Mouse (Mus musculus): ENCODE measurements around the gene Ank2.

DNA sequence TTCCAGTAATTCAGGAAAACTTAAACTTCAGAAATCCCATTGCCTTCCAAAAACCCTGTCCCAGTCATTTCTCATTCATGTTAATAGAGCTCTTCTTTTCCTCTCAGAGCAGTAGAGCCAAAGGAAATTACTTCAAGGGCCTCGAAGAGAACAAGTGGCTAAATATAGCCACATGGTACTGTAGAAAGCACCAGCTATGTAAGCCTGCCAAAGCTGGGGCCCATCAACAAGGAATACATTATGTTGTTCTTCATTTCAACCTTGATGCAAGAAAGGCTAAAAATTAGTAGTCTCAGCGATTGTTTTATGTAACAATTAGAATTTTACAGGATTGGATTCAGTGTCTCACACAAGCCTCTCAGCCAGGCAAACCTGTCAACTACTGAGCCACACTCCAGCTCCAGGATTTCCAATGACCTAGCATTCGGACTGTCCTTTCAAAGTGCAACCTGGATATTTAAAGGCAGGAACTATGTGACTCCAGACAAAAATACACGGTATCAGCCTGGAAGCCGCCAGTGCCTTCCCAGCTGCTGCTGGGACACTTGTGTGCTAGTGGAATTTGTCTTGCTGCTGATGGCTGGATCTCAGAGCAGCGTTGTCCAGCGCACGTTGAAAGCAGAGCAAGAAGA lies 26.2 kb upstream of the Ank2 start:
- no peak for TF ChIP-seq CTCF (IDR thresholded peaks at IDR 0.05; ENCODE audit: borderline replicate concordance, control insufficient read depth, extremely low read depth, insufficient read depth, low read length, poor library complexity)
- TF ChIP-seq POLR2A (IDR thresholded peaks at IDR 0.05; ENCODE audit: control insufficient read depth, extremely low read depth, insufficient read depth, low read length, poor library complexity): no peak

All from thymus, adult 2 months (tissue).